Mouse (Mus musculus) limb, embryonic 13.5 days (tissue): ENCODE measurements around the gene Ddx43. TPM values are rescaled to one million over a fixed set of nuclear protein-coding genes. Genes with fewer than 3 reads are reported as not detected.
"Not testable (repeated sequence)": the region's sequence is repeated elsewhere in the genome, so short reads cannot be mapped to it uniquely, and the experiment has no call there.

Experiments used
- ATAC-seq: fragments of 200-750 bp; cut with Nextera tagmentation; 2 replicates; pipeline ENCODE4 v1.8.0; 2017; ENCODE audit warnings: low read depth, moderate number of reproducible peaks, moderate TSS enrichment; ENCODE audit not compliant: low FRiP score
- H3K27ac ChIP-seq: fragments of 300-500 bp; sonication (generic); 2 replicates; pipeline ENCODE4 v1.5.1; 2015; ENCODE audit warnings: inconsistent platforms, mild to moderate bottlenecking, moderate library complexity
- H3K27me3 ChIP-seq: fragments of 300-500 bp; sonication (generic); 2 replicates; pipeline ENCODE4 v1.6.1; 2015; ENCODE audit warnings: mild to moderate bottlenecking, inconsistent platforms
- H3K36me3 ChIP-seq: fragments of 300-500 bp; sonication (generic); 2 replicates; pipeline ENCODE4 v1.6.1; 2015; ENCODE audit warnings: inconsistent platforms, mild to moderate bottlenecking, moderate library complexity
- H3K4me1 ChIP-seq: fragments of 300-500 bp; sonication (generic); 2 replicates; pipeline ENCODE4 v1.6.1; 2015; ENCODE audit warnings: inconsistent platforms
- H3K4me2 ChIP-seq: fragments of 300-500 bp; sonication (generic); replicated peaks from 2 replicates; pipeline ENCODE4 v1.6.1; 2015; ENCODE audit warnings: inconsistent platforms, mild to moderate bottlenecking, moderate library complexity
- H3K4me3 ChIP-seq: fragments of 300-500 bp; sonication (generic); 2 replicates; pipeline ENCODE4 v1.5.1; 2015; ENCODE audit warnings: moderate library complexity, mild to moderate bottlenecking, inconsistent platforms
- H3K9ac ChIP-seq: fragments of 300-500 bp; sonication (generic); 2 replicates; pipeline ENCODE4 v1.6.1; 2015; ENCODE audit warnings: mild to moderate bottlenecking, inconsistent platforms
- H3K9me3 ChIP-seq: fragments of 300-500 bp; sonication (generic); 2 replicates; pipeline ENCODE4 v1.6.1; 2016; ENCODE audit warnings: inconsistent platforms
- WGBS: fragments of 180-500 bp; shearing (Covaris S2); methylation state at CpG from one replicate; pipeline ENCODE4 v1.1.7; 2015; 5-methylcytosine and 5-hydroxymethylcytosine counted together
- polyA plus RNA-seq: library from polyadenylated mRNA; unstranded; fragments of >200 nt; fragmentation: Nextera tagmentation; extraction: Ambion mirVana; gene quantifications from 2 replicates; pipeline ENCODE4 v1.2.1, GENCODE M21; 2015

Gene Ddx43
- polyA plus RNA-seq, 1 experiment from 2014 or later = 0.46 TPM

DNA sequence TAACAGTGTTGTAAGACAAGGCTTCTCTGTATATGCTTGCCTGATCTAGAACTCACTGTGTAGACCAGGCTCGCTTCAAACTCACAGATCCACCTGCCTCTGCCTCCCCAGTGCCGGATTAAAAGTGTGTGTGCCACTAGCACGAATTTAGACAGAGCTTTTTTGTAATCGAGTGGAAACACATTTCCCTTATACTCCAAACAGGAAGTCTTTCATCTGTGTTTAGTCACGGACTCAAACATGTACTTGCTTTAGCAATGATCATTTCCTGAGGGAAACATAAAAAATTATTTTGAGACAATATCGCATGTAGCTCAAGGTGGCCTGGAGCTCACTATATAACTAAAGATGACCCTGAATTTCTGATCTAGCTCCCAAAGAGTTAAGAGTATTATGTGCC lies 32.2 kb upstream of the Ddx43 start:
- ATAC-seq = no peak
- no peaks in the 10 kb centered on the region for H3K4me1 ChIP-seq
- no peak overlapping the region for H3K27ac ChIP-seq
- H3K9me3 ChIP-seq = no peaks in the 10 kb centered on the region
- 46% methylated on average over 6 of the region's 6 CpGs for WGBS
- H3K4me2 ChIP-seq = no peak overlapping the region
- no peaks in the 10 kb centered on the region for H3K36me3 ChIP-seq
- no peaks in the 10 kb centered on the region for H3K27me3 ChIP-seq
- H3K9ac ChIP-seq = no peak overlapping the region
- no peak overlapping the region for H3K4me3 ChIP-seq

DNA sequence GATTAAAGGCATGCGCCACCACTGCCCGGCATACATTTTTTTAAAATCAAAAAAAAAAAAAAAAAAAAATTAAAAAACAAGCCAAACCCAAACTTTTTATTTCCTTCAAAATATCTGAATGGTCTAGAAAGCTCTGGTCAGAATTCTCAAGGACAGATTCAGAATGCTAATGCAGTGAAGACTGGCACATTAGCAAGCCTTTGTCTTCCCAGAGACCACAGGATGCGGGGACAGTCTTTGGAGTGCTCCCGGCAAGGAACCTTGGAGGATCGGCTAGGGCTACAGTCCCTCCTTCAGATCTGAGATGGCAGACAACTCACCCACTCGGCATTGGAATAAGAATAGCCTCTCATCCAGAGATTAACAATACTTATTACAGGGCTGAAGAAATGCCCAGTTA lies 30.9 kb upstream of the Ddx43 start:
- Histone ChIP-seq H3K9ac (no peak overlapping the region), H3K36me3 (no peaks in the 10 kb centered on the region), H3K4me3 (no peak overlapping the region), H3K4me1 (no peaks in the 10 kb centered on the region), H3K9me3 (no peaks in the 10 kb centered on the region), H3K27me3 (no peaks in the 10 kb centered on the region), H3K27ac (no peak overlapping the region), H3K4me2 (no peak overlapping the region)
- 92% methylated on average over 6 of the region's 6 CpGs for WGBS
- no peak for ATAC-seq

DNA sequence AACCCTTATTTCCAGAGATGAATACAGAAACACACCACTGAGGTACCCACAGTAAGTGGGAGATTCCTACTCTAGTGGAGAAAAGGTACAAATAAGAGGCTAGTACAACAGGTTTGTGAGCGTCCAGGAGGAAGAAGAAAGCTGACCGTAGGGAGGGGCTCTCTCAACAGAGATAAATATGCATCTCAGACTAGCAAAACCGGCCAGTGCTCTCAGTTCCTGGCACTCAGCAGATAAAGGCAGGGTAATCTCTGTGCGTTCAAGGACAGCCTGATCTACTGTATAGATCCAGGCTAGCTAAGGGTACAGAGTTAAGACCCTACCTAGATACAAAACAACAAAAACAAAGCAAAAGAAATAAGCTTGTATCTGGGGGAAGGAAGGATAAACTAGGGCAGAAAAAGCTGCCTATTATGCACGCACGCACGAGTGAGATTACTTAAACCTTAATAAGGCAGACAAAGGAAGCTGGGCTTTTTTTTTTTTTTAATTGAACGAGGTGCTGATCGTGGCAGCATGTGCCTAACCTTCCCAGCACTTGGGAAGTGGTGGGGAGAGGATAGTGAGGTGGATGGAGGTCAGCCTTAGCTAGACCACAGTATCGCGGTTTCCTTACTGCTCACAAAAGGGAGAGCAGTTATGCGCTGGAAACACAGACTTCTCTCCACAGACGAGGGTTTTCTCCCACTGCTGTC lies 29.6 kb upstream of the Ddx43 start:
- no peak overlapping the region for H3K4me3 ChIP-seq
- H3K9ac ChIP-seq = no peak overlapping the region
- no peaks in the 10 kb centered on the region for H3K36me3 ChIP-seq
- H3K27ac ChIP-seq = no peak overlapping the region
- ATAC-seq = no peak
- no peaks in the 10 kb centered on the region for H3K9me3 ChIP-seq
- H3K4me2 ChIP-seq = no peak overlapping the region
- no peaks in the 10 kb centered on the region for H3K27me3 ChIP-seq
- 66% methylated on average over 13 of the region's 13 CpGs for WGBS
- no peaks in the 10 kb centered on the region for H3K4me1 ChIP-seq

DNA sequence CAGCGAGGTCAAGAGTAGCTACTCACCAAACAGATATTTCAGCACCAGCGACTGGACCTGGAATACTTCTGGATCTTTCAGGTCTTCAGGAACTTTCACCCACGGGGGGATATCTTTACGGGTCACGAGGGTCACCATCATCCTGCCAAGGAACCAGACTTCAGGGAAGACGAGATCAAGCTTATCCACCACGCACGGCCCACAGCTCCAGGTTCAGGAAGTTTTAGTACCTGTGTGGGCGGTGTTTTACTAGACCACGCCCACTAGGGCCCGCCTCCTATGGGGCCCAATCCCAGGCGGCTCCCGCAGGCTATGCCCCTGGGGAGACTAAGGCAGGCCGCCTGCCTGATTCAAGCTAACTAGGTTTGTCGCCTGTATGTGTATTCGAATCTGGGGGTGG lies 27.6 kb upstream of the Ddx43 start, which contains the start of gene Dppa5a:
TSS of gene Dppa5a (minus strand) at position 219 of the 400 bp plus-strand sequence.
- not testable (repeated sequence) for H3K27ac ChIP-seq, H3K9ac ChIP-seq, H3K9me3 ChIP-seq, ATAC-seq, H3K36me3 ChIP-seq, H3K4me1 ChIP-seq, H3K4me2 ChIP-seq, H3K27me3 ChIP-seq, H3K4me3 ChIP-seq
- WGBS = 91% methylated on average over 16 of the region's 16 CpGs

DNA sequence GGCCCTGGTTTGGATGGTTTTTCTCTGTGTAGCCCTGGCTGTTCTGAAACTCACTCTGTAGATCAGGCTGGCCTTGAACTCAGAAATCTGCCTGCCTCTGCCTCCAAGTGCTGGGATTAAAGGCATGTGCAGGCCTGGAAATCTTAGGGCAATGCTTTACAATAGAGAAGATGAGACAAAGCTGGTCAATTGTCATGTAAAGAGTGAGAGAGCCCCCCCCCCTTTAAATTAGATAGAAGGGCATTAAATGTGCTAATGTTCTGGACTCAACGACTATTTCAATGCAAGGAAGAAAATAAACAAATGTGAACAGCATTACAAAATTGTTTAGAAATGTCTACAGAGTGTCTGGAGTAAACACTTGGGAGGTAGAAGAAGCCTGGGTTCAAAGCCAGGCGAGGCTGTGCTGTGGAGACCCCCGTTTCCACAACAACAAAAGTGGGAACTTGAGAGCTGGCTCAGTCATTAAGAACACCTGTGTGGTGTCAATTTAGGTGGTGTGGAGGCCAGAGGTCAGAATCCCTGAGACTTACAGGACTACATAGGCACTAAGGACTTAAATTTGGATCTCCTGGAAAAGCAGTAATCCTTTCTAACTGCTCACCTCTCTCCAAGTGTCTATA lies 26.8 kb upstream of the Ddx43 start:
- Histone ChIP-seq H3K4me3 (no peak overlapping the region), H3K9me3 (no peaks in the 10 kb centered on the region), H3K4me1 (no peaks in the 10 kb centered on the region), H3K27ac (no peak overlapping the region), H3K36me3 (no peaks in the 10 kb centered on the region), H3K4me2 (no peak overlapping the region), H3K27me3 (no peaks in the 10 kb centered on the region), H3K9ac (no peak overlapping the region)
- 65% methylated on average over 3 of the region's 3 CpGs for WGBS
- no peak for ATAC-seq

DNA sequence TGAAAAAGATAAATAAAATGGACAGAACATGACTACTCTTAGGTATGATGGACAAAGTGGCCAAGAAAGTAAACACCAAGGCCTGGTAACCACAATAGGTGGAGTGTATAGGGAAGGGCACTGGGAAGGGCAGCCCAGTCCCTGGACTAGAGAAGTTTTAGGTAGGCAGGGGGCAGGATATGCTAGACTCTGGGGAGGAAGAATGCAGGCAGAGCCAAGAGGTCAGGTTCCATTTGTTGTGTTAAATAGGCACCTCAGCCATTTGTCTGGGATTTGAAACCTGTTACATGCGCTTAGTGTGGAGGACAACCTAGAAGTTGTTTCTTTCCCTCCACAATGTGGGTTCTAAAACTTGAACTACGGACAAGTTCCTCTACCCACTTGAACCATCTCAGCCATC lies 26.2 kb upstream of the Ddx43 start:
- ATAC-seq = no peak
- no peak overlapping the region for H3K4me2 ChIP-seq
- H3K27me3 ChIP-seq = no peaks in the 10 kb centered on the region
- no peak overlapping the region for H3K27ac ChIP-seq
- no peak overlapping the region for H3K9ac ChIP-seq
- no peaks in the 10 kb centered on the region for H3K36me3 ChIP-seq
- H3K9me3 ChIP-seq = no peaks in the 10 kb centered on the region
- H3K4me1 ChIP-seq = no peaks in the 10 kb centered on the region
- WGBS = 89% methylated on average over 2 of the region's 2 CpGs
- H3K4me3 ChIP-seq = no peak overlapping the region

DNA sequence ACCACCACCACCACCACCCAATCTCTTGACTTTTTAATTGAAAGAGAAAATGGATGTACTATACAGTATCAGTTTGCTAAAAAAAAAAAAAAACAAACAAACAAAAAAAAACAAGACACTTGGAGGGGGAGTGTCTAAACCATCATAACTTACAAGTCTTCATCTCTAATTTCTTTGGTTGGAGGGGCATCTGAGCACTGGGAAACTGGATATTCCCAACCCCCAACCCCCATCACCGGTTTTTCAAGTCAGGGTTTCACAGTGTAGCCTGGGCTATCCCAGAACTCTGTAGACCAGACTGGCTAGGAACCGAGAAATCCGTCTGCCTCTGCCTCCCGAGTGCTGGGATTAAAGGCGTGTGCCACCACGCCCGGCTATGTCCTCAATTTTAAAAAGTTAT lies 25.8 kb upstream of the Ddx43 start:
- H3K9me3 ChIP-seq = no peaks in the 10 kb centered on the region
- WGBS = 89% methylated on average over 7 of the region's 7 CpGs
- no peak overlapping the region for H3K4me2 ChIP-seq
- ATAC-seq = no peak
- H3K9ac ChIP-seq = no peak overlapping the region
- no peaks in the 10 kb centered on the region for H3K27me3 ChIP-seq
- no peaks in the 10 kb centered on the region for H3K4me1 ChIP-seq
- H3K27ac ChIP-seq = no peak overlapping the region
- H3K4me3 ChIP-seq = no peak overlapping the region
- H3K36me3 ChIP-seq = no peaks in the 10 kb centered on the region

DNA sequence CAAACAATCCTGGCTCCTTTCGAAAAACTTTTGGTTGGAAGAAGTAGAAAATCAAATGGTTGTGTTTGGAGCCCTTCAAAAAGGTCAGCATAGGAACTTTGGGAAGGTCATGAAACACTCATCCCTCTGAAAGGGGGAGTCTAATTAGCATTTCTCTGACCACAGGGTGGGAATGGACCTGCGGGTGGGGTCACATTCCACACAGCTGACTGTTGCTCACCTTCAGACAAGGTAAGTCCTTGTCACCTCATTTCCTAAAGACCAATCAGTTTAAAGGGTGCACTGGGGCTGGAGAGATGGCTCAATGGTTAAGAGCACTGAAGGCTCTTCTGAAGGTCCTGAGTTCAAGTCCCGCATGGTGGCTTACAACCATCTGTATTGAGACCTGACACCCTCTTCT lies 24.1 kb upstream of the Ddx43 start:
- H3K4me1 ChIP-seq = no peaks in the 10 kb centered on the region
- no peaks in the 10 kb centered on the region for H3K9me3 ChIP-seq
- H3K36me3 ChIP-seq = no peaks in the 10 kb centered on the region
- H3K27ac ChIP-seq = no peak overlapping the region
- ATAC-seq = no peak
- no peaks in the 10 kb centered on the region for H3K27me3 ChIP-seq
- H3K9ac ChIP-seq = no peak overlapping the region
- WGBS = 92% methylated on average over 3 of the region's 3 CpGs
- H3K4me3 ChIP-seq = no peak overlapping the region
- no peak overlapping the region for H3K4me2 ChIP-seq

DNA sequence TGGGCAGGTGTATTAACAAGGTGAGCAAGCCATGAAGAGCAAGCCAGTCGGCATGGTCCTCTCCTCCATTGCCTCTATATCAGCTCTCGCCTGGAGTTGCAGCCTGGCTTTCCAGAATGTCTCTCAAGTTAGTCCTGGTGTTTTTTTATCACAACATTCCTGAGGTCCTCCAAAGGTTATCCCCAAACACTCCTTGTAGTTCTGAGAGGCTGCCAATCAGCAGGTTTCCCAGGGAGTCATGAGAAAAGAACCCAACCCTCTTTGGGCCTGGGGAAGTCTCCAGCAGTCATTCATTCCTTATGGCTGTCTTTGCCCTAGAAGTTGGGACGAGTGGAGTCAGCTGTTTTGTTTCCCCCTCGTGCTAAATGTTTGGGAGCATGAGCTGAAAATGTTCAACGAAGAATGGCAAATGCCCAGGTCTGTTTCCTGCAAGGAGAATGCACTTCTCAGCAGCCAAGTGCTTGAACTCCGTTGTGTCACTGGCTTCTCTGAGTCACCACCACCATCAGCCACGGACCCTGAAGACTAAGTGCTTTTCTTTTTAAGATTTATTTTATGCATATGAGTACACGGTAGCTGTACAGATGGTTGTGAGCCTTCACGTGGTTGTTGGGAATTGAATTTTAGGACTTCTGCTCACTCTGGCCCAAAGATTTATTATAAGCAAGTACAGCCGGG lies 22.6 kb upstream of the Ddx43 start:
- Histone ChIP-seq H3K9me3 (no peaks in the 10 kb centered on the region), H3K27ac (no peak overlapping the region), H3K4me3 (no peak overlapping the region), H3K9ac (no peak overlapping the region), H3K27me3 (no peaks in the 10 kb centered on the region), H3K36me3 (no peaks in the 10 kb centered on the region), H3K4me1 (peaks cover 5% of the 10 kb centered on the region; the same call in 1 of the 2 replicates), H3K4me2 (no peak overlapping the region)
- WGBS = 84% methylated on average over 10 of the region's 10 CpGs
- no peak for ATAC-seq

DNA sequence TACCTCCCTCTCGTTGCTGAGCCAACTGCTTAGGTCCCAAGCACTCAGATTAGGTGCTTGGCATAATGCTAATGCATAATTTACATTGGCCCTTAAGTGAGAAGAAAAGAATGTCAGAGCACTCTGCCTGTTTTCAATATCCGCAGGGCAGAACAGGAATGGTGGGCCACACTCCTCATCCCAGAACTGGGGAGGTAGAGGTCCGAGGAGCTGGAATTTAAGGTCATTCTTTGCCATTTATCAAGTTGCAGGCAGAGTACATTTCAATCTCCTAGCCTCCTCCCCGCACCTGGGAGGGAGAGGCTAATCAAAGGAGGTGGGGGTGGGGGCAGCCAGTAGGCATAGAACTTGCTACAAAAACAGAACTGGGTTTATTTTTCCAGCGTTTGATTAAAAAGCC lies 21.2 kb upstream of the Ddx43 start:
- no peaks in the 10 kb centered on the region for H3K27me3 ChIP-seq
- no peaks in the 10 kb centered on the region for H3K9me3 ChIP-seq
- H3K36me3 ChIP-seq = no peaks in the 10 kb centered on the region
- H3K9ac ChIP-seq = no peak overlapping the region
- no peak overlapping the region for H3K4me2 ChIP-seq
- no peak for ATAC-seq
- 37% methylated on average over 5 of the region's 5 CpGs for WGBS
- no peak overlapping the region for H3K4me3 ChIP-seq
- H3K4me1 ChIP-seq = peaks cover 11% of the 10 kb centered on the region
- no peak overlapping the region for H3K27ac ChIP-seq

DNA sequence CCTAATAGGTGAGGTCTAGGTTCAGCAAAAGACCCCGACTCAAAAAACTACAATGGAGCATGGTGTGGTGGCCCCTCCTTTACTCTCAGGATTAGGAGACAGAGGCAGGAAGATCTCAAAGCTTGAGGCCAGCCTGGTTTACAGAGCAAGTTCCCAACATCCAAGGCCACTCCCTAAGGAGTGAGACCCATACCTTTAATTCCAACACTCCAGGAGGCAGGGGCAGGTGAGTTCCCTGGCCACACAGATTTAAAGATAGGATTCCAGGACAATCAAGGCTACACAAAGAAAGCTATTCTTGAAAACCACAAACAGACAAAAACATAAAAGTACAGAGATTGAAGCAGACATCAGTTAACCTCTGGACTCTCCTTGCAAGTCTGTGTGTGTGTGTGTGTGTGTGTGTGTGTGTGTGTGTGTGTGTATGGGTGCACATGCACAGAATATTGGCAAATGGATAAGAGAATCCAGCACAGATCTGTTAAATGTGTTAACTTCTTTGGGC lies 20.6 kb upstream of the Ddx43 start:
- Histone ChIP-seq H3K4me1 (peaks cover 11% of the 10 kb centered on the region), H3K27me3 (peaks cover 3% of the 10 kb centered on the region; the same call in 1 of the 2 replicates), H3K4me2 (no peak overlapping the region), H3K9me3 (no peaks in the 10 kb centered on the region), H3K27ac (no peak overlapping the region), H3K9ac (no peak overlapping the region), H3K36me3 (no peaks in the 10 kb centered on the region), H3K4me3 (no peak overlapping the region)
- 76% methylated on average over 1 of the region's 1 CpGs for WGBS
- no peak for ATAC-seq

DNA sequence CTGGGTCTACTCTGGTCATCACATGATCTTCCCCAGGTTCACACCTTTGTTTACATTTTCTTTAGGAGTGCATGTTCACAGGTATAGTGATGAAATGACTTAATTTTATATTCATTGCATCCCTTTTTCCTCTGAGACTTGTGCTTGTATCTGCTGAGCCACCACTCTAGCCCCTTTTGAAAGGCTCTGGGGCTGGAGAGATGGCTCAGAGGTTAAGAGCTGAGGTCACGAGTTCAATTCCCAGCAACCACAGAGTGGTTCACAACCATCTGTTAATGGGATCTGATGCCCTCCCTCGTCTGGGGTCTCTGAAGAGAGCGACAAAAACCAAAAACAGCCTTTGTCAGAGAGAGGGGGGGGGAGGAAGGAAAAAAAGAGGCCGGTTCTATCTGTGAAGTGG lies 20.1 kb upstream of the Ddx43 start:
- Histone ChIP-seq H3K9ac (no peak overlapping the region), H3K27me3 (peaks cover 4% of the 10 kb centered on the region; the same call in 1 of the 2 replicates), H3K4me1 (peaks cover 11% of the 10 kb centered on the region), H3K9me3 (no peaks in the 10 kb centered on the region), H3K4me2 (no peak overlapping the region), H3K4me3 (no peak overlapping the region), H3K27ac (no peak overlapping the region), H3K36me3 (no peaks in the 10 kb centered on the region)
- WGBS = 63% methylated on average over 4 of the region's 4 CpGs
- no peak for ATAC-seq
